17 mouse cellular contexts compared by ENCODE assay signal in the genomic region with DNA sequence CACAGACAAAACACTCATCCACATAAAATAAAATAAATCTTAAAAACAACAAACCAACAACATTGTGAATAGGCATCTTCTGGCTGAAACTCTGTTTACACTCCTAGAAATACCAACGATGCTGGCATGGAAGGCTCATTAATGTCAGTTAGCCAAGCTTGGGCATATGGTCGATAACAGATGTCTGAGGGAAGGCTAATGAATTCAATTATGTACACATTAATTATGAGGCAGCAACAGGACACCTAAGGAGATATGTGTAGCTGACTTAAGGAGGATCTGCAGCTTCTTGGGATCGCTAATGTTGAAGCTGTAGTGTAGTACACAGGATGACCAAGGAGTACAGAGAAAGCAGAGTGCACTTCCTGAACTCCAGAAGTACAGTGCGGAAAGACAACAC.
DNase-seq lines count a peak whose midpoint lies in the region; ATAC-seq and TF ChIP-seq lines count a peak whose summit lies in the region.
"Had no signal": no experiment of that assay in that cellular context is flagged by ENCODE, and none has a peak within 500 bp of the region (broad histone marks: within the 10 kb centered on the region; RNA-seq: fewer than 3 reads in every experiment).

No protein-coding gene starts in this region.

- H3K4me1 ChIP-seq in forebrain, embryonic 14.5 days (ENCODE audit: control insufficient read depth, insufficient read depth, low read length): peaks cover 8% of the 10 kb centered on the region
- peaks cover 17% of the 10 kb centered on the region for H3K4me1 ChIP-seq in forebrain, embryonic 12.5 days
- peaks cover 6% of the 10 kb centered on the region for H3K4me1 ChIP-seq in hindbrain, embryonic 16.5 days (ENCODE audit: control insufficient read depth, insufficient read depth, low read depth, low read length)
- H3K4me1 ChIP-seq in kidney, embryonic 15.5 days: peaks cover 3% of the 10 kb centered on the region; the same call in 1 of the 2 replicates

- H3K9me3 ChIP-seq in forebrain, embryonic 14.5 days (replicated peaks; ENCODE audit: control insufficient read depth, low read length): no peaks in the 10 kb centered on the region
- H3K9me3 ChIP-seq in forebrain, embryonic 12.5 days: no peaks in the 10 kb centered on the region
- H3K9me3 ChIP-seq in hindbrain, embryonic 16.5 days (ENCODE audit: control insufficient read depth, low read length): no peaks in the 10 kb centered on the region
- no peaks in the 10 kb centered on the region for H3K9me3 ChIP-seq in kidney, embryonic 15.5 days (replicated peaks)
- H3K9me3 ChIP-seq: embryonic facial prominence, embryonic 15.5 days; midbrain, embryonic 13.5 days had no signal

- intact Hi-C loops in left cerebral cortex, postnatal 4 days (cut with DNase I): no loop called here
- intact Hi-C loops in left cerebral cortex, adult 2 months (cut with DNase I): no loop called here

- peak; percentile 82 for DNase-seq in forebrain, embryonic 14.5 days (ENCODE audit: low spot score)
- peak; percentile 15 for DNase-seq in left cerebral cortex, postnatal 4 days
- no peak for DNase-seq in left cerebral cortex, adult 2 months (ENCODE audit: extremely low spot score in 1 of 2, low spot score in 2 of 2)
- DNase-seq in cerebellum, adult 8-10 months: peak; percentile 36
- DNase-seq in spleen, adult 18-20 months: no peak
- DNase-seq: gastrocnemius, postnatal 10 days; heart, postnatal 10 days; lung, postnatal 4 days; right cerebral cortex, postnatal 25 days had no signal

- H3K27me3 ChIP-seq in forebrain, embryonic 14.5 days (replicated peaks; ENCODE audit: control insufficient read depth, insufficient read depth, low read length): no peaks in the 10 kb centered on the region
- no peaks in the 10 kb centered on the region for H3K27me3 ChIP-seq in forebrain, embryonic 12.5 days
- H3K27me3 ChIP-seq in hindbrain, embryonic 16.5 days (replicated peaks; ENCODE audit: control insufficient read depth, insufficient read depth, low read length): no peaks in the 10 kb centered on the region
- H3K27me3 ChIP-seq in kidney, embryonic 15.5 days: no peaks in the 10 kb centered on the region
- H3K27me3 ChIP-seq: CH12.LX; embryonic facial prominence, embryonic 15.5 days; midbrain, embryonic 13.5 days had no signal

- H3K4me2 ChIP-seq in forebrain, embryonic 14.5 days (ENCODE audit: low read length): no peak overlapping the region
- H3K4me2 ChIP-seq in forebrain, embryonic 12.5 days: no peak overlapping the region
- no peak overlapping the region for H3K4me2 ChIP-seq in hindbrain, embryonic 16.5 days (ENCODE audit: low read length)
- H3K4me2 ChIP-seq in kidney, embryonic 15.5 days: no peak overlapping the region
- H3K4me2 ChIP-seq: embryonic facial prominence, embryonic 15.5 days; midbrain, embryonic 13.5 days had no signal

- TF ChIP-seq CTCF in left cerebral cortex, adult 2 months (IDR thresholded peaks at IDR 0.05): no peak

- no peaks in the 10 kb centered on the region for H3K36me3 ChIP-seq in forebrain, embryonic 14.5 days (ENCODE audit: control insufficient read depth, insufficient read depth, low read length)
- H3K36me3 ChIP-seq in forebrain, embryonic 12.5 days (replicated peaks): no peaks in the 10 kb centered on the region
- no peaks in the 10 kb centered on the region for H3K36me3 ChIP-seq in hindbrain, embryonic 16.5 days (ENCODE audit: control insufficient read depth, insufficient read depth, low read length)
- no peaks in the 10 kb centered on the region for H3K36me3 ChIP-seq in kidney, embryonic 15.5 days
- H3K36me3 ChIP-seq: embryonic facial prominence, embryonic 15.5 days; midbrain, embryonic 13.5 days had no signal

- ATAC-seq in forebrain, embryonic 14.5 days: peak; percentile 71
- ATAC-seq in forebrain, embryonic 12.5 days (ENCODE audit: low FRiP score): no peak
- peak; percentile 66 for ATAC-seq in hindbrain, embryonic 16.5 days
- ATAC-seq in kidney, embryonic 15.5 days (replicated peaks; ENCODE audit: low FRiP score): no peak
- ATAC-seq: intestine, embryonic 16.5 days; midbrain, embryonic 13.5 days had no signal

- 61% methylated on average over 4 of the region's 4 CpGs for WGBS in forebrain, embryonic 14.5 days
- WGBS in forebrain, embryonic 12.5 days: 73% methylated on average over 4 of the region's 4 CpGs
- 58% methylated on average over 4 of the region's 4 CpGs for WGBS in hindbrain, embryonic 16.5 days
- 82% methylated on average over 4 of the region's 4 CpGs for WGBS in kidney, embryonic 15.5 days

- no peak overlapping the region for H3K4me3 ChIP-seq in forebrain, embryonic 14.5 days (ENCODE audit: low read depth, low read length)
- H3K4me3 ChIP-seq in forebrain, embryonic 12.5 days (replicated peaks): no peak overlapping the region
- H3K4me3 ChIP-seq in left cerebral cortex, adult 2 months: no peak overlapping the region
- H3K4me3 ChIP-seq in hindbrain, embryonic 16.5 days (ENCODE audit: low read length): no peak overlapping the region
- H3K4me3 ChIP-seq in kidney, embryonic 15.5 days (replicated peaks): no peak overlapping the region
- H3K4me3 ChIP-seq: embryonic facial prominence, embryonic 15.5 days; midbrain, embryonic 13.5 days had no signal

- peak overlapping the region; percentile 61; the same call in 1 of the 2 replicates for H3K27ac ChIP-seq in forebrain, embryonic 14.5 days (ENCODE audit: low read depth, low read length)
- no peak overlapping the region for H3K27ac ChIP-seq in forebrain, embryonic 12.5 days
- H3K27ac ChIP-seq in left cerebral cortex, adult 2 months: no peak overlapping the region
- no peak overlapping the region for H3K27ac ChIP-seq in hindbrain, embryonic 16.5 days (ENCODE audit: low read depth, low read length)
- H3K27ac ChIP-seq in kidney, embryonic 15.5 days: no peak overlapping the region
- H3K27ac ChIP-seq: embryonic facial prominence, embryonic 15.5 days; kidney, postnatal 0 days; midbrain, embryonic 13.5 days had no signal

- no peak overlapping the region for H3K9ac ChIP-seq in forebrain, embryonic 14.5 days (ENCODE audit: low read length)
- no peak overlapping the region for H3K9ac ChIP-seq in forebrain, embryonic 12.5 days
- no peak overlapping the region for H3K9ac ChIP-seq in hindbrain, embryonic 16.5 days (ENCODE audit: low read depth, low read length)
- no peak overlapping the region for H3K9ac ChIP-seq in kidney, embryonic 15.5 days
- H3K9ac ChIP-seq: embryonic facial prominence, embryonic 15.5 days; midbrain, embryonic 13.5 days had no signal

Comparison
In these comparisons a context has a peak if more than half of its experiments do, and no peak if none do; other contexts are left out.
1. ATAC-seq: peak in forebrain, embryonic 14.5 days (single experiment) and hindbrain, embryonic 16.5 days (single experiment); none in forebrain, embryonic 12.5 days (single experiment) and kidney, embryonic 15.5 days (single experiment).
2. DNase-seq: peak in forebrain, embryonic 14.5 days (single experiment), left cerebral cortex, postnatal 4 days (single experiment) and cerebellum, adult 8-10 months (single experiment); none in left cerebral cortex, adult 2 months (0 of 2) and spleen, adult 18-20 months (0 of 2).